Mouse (Mus musculus): Measurements from ENCODE around the gene Akap2. TPM values are rescaled to one million over a fixed set of nuclear protein-coding genes. Genes with fewer than 3 reads are reported as not detected.

Akap2 gene
- total and polyA plus RNA-seq, 3 experiments, result 1.7 to 7.2 TPM; not detected in 1

- no peak overlapping the region for H3K4me3 ChIP-seq (ENCODE audit: control insufficient read depth in 1 of 2, insufficient read depth in 1 of 2, low read depth in 2 of 2, low read length in 2 of 2)
- no peak for DNase-seq (ENCODE audit: low read depth, low spot score)
- no peaks in the 10 kb centered on the region for H3K9me3 ChIP-seq (replicated peaks; ENCODE audit: insufficient read depth, low read length)
- peaks cover 1 to 4% of the 10 kb centered on the region in 2 experiments; a peak in 2 of 4 replicates for H3K27me3 ChIP-seq (ENCODE audit: control insufficient read depth in 1 of 2, insufficient read depth in 2 of 2, low read length in 2 of 2)
- H3K27ac ChIP-seq (ENCODE audit: control insufficient read depth, low read depth, low read length), result no peak overlapping the region
- H3K4me1 ChIP-seq (ENCODE audit: control insufficient read depth in 1 of 2, insufficient read depth in 2 of 2, low read length in 2 of 2), result no peaks in the 10 kb centered on the region
- no peaks in the 10 kb centered on the region for H3K36me3 ChIP-seq (ENCODE audit: control insufficient read depth in 1 of 2, insufficient read depth in 2 of 2, low read length in 2 of 2)
- TF ChIP-seq EP300 (IDR thresholded peaks at IDR 0.05; ENCODE audit: low read depth in 1 of 2, low read length in 2 of 2) (no peak), SIN3A (IDR thresholded peaks at IDR 0.05; ENCODE audit: low read length) (no peak), GATA1 (IDR thresholded peaks at IDR 0.05; ENCODE audit: low read depth, low read length) (no peak), USF1 (IDR thresholded peaks at IDR 0.05; ENCODE audit: low read depth, low read length) (no peak), UBTF (IDR thresholded peaks at IDR 0.05; ENCODE audit: borderline replicate concordance, insufficient read depth, low read depth, low read length) (no peak), E2F4 (IDR thresholded peaks at IDR 0.05; ENCODE audit: borderline replicate concordance, low read depth, low read length) (no peak), SMC3 (IDR thresholded peaks at IDR 0.05; ENCODE audit: low read depth, low read length) (no peak), ELF1 (IDR thresholded peaks at IDR 0.05; ENCODE audit: low read depth, low read length) (no peak), ETS1 (IDR thresholded peaks at IDR 0.05; ENCODE audit: low read depth, low read length) (no peak), TBP (IDR thresholded peaks at IDR 0.05; ENCODE audit: low read depth, low read length) (no peak), ZNF384 (IDR thresholded peaks at IDR 0.05; ENCODE audit: low read depth, low read length) (no peak), NELFE (IDR thresholded peaks at IDR 0.05; ENCODE audit: low read depth, low read length) (no peak), KAT2A (conservative IDR thresholded peaks at IDR 0.05; ENCODE audit: low read depth, low read length) (no peak), ZC3H11A (IDR thresholded peaks at IDR 0.05; ENCODE audit: low read depth, low read length) (no peak), CHD2 (IDR thresholded peaks at IDR 0.05; ENCODE audit: low read length) (no peak)
- no peak overlapping the region for H3K9ac ChIP-seq (ENCODE audit: control insufficient read depth, low read depth, low read length, poor library complexity, severe bottlenecking)
- H3K79me2 ChIP-seq (ENCODE audit: control insufficient read depth, insufficient read depth, low read length, poor library complexity), result no peaks in the 10 kb centered on the region
Measured at GRCm38 (mm10) chr4:57764926-57765325, 47.5 kb downstream of the Akap2 start.

- H3K27ac ChIP-seq (ENCODE audit: control insufficient read depth, low read depth, low read length), result no peak overlapping the region
- TF ChIP-seq TAL1 (IDR thresholded peaks at IDR 0.05; ENCODE audit: low read length) (no peak), ZKSCAN1 (IDR thresholded peaks at IDR 0.05; ENCODE audit: low read depth, low read length) (no peak), MAZ (IDR thresholded peaks at IDR 0.05; ENCODE audit: low read depth, low read length) (no peak), USF1 (IDR thresholded peaks at IDR 0.05; ENCODE audit: low read depth, low read length) (no peak), CHD2 (IDR thresholded peaks at IDR 0.05; ENCODE audit: low read length) (no peak), ELF1 (IDR thresholded peaks at IDR 0.05; ENCODE audit: low read depth, low read length) (no peak), ZC3H11A (IDR thresholded peaks at IDR 0.05; ENCODE audit: low read depth, low read length) (no peak), MXI1 (IDR thresholded peaks at IDR 0.05; ENCODE audit: low read depth, low read length) (no peak), MYB (IDR thresholded peaks at IDR 0.05; ENCODE audit: low read depth, low read length) (no peak), GATA1 (IDR thresholded peaks at IDR 0.05; ENCODE audit: low read depth, low read length) (no peak), POLR2A (IDR thresholded peaks at IDR 0.05; ENCODE audit: control insufficient read depth in 1 of 2, insufficient read depth in 1 of 2, low read depth in 1 of 2, low read length in 2 of 2, poor library complexity in 1 of 2) (no peak), MEF2A (IDR thresholded peaks at IDR 0.05; ENCODE audit: extremely low read depth, insufficient replicate concordance, low read depth, low read length, poor library complexity, severe bottlenecking) (no peak), NELFE (IDR thresholded peaks at IDR 0.05; ENCODE audit: low read depth, low read length) (no peak), POLR2AphosphoS5 (IDR thresholded peaks at IDR 0.05; ENCODE audit: borderline replicate concordance, low read depth, low read length) (no peak), POLR2AphosphoS2 (IDR thresholded peaks at IDR 0.05; ENCODE audit: low read length) (no peak), MAFK (IDR thresholded peaks at IDR 0.05; ENCODE audit: borderline replicate concordance, low read depth, low read length) (no peak), KAT2A (conservative IDR thresholded peaks at IDR 0.05; ENCODE audit: low read depth, low read length) (no peak), ZNF384 (IDR thresholded peaks at IDR 0.05; ENCODE audit: low read depth, low read length) (no peak), TCF12 (IDR thresholded peaks at IDR 0.05; ENCODE audit: low read depth, low read length) (no peak), TBP (IDR thresholded peaks at IDR 0.05; ENCODE audit: low read depth, low read length) (no peak)
- H3K9me3 ChIP-seq (replicated peaks; ENCODE audit: insufficient read depth, low read length), result no peaks in the 10 kb centered on the region
- no peak overlapping the region for H3K9ac ChIP-seq (ENCODE audit: control insufficient read depth, low read depth, low read length, poor library complexity, severe bottlenecking)
- H3K27me3 ChIP-seq (ENCODE audit: control insufficient read depth in 1 of 2, insufficient read depth in 2 of 2, low read length in 2 of 2), result peaks cover 0 to 3% of the 10 kb centered on the region in 2 experiments; a peak in 1 of 4 replicates
- no peaks in the 10 kb centered on the region for H3K36me3 ChIP-seq (ENCODE audit: control insufficient read depth in 1 of 2, insufficient read depth in 2 of 2, low read length in 2 of 2)
- H3K79me2 ChIP-seq (ENCODE audit: control insufficient read depth, insufficient read depth, low read length, poor library complexity), result no peaks in the 10 kb centered on the region
- H3K4me3 ChIP-seq (ENCODE audit: control insufficient read depth in 1 of 2, insufficient read depth in 1 of 2, low read depth in 2 of 2, low read length in 2 of 2), result no peak overlapping the region
- H3K4me1 ChIP-seq (ENCODE audit: control insufficient read depth in 1 of 2, insufficient read depth in 2 of 2, low read length in 2 of 2), result no peaks in the 10 kb centered on the region
- DNase-seq (ENCODE audit: low read depth, low spot score), result no peak
Measured at GRCm38 (mm10) chr4:57765806-57766205, 48.3 kb downstream of the Akap2 start.
